Mouse (Mus musculus) forebrain, embryonic 10.5 days (tissue): ENCODE measurements around the gene Prdm5. TPM values are rescaled to one million over a fixed set of nuclear protein-coding genes. Genes with fewer than 3 reads are reported as not detected.

Experiments
- DNase-seq: peaks from one replicate; pipeline ENCODE4 v3.0.0-alpha.2; 2017; ENCODE audit warnings: low spot score; ENCODE audit errors: extremely low spot score
- H3K27ac ChIP-seq: fragments of 300-500 bp; sonication (generic); 2 replicates; pipeline ENCODE4 v1.5.1; 2016; ENCODE audit warnings: mild to moderate bottlenecking
- H3K27me3 ChIP-seq: fragments of 300-500 bp; sonication (generic); 2 replicates; pipeline ENCODE4 v1.6.1; 2016; ENCODE audit warnings: mild to moderate bottlenecking; ENCODE audit not compliant: poor library complexity, severe bottlenecking
- H3K36me3 ChIP-seq: fragments of 300-500 bp; sonication (generic); replicated peaks from 2 replicates; pipeline ENCODE4 v1.6.1; 2016; ENCODE audit warnings: mild to moderate bottlenecking, moderate library complexity
- H3K4me1 ChIP-seq: fragments of 300-500 bp; sonication (generic); 2 replicates; pipeline ENCODE4 v1.6.1; 2016
- H3K4me3 ChIP-seq: fragments of 300-500 bp; sonication (generic); 2 replicates; pipeline ENCODE4 v1.5.1; 2016; ENCODE audit warnings: mild to moderate bottlenecking, moderate library complexity
- H3K9me3 ChIP-seq: fragments of 300-500 bp; sonication (generic); 2 replicates; pipeline ENCODE4 v1.6.1; 2016; ENCODE audit warnings: mild to moderate bottlenecking, moderate library complexity
- WGBS: fragments of 180-500 bp; shearing (Covaris S2); methylation state at CpG from one replicate; pipeline ENCODE4 v1.1.7; 2016; 5-methylcytosine and 5-hydroxymethylcytosine counted together
- polyA plus RNA-seq: library from polyadenylated mRNA; unstranded; fragments of >200 nt; fragmentation: Nextera tagmentation; extraction: Ambion mirVana; gene quantifications from 2 replicates; pipeline ENCODE4 v1.2.1, GENCODE M21; 2016

The Prdm5 gene
- polyA plus RNA-seq, 1 experiment from 2014 or later = 17.1 TPM

DNA sequence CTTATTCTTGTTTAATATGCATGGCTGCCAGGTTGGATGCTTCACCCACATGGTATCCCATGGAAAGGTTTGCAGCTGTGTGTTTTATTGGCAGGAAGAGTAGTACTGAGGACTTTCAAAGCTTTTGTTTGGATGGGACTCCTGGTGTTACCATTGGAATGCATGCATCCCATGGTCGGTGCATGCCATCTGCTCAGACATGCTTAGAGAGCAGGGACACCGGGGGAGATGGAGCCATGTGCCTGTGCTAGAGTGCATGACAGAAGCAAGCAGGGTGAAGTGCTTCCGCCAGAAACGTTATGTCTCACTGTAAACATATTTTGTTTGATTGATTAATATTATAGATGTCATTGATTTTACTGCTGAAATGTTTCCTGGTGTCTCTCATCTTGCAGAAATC, 70.3 kb downstream of the Prdm5 start:
- peaks cover 3% of the 10 kb centered on the region for H3K4me1 ChIP-seq
- no peaks in the 10 kb centered on the region for H3K27me3 ChIP-seq
- no peak overlapping the region for H3K27ac ChIP-seq
- no peak for DNase-seq
- H3K4me3 ChIP-seq = no peak overlapping the region
- no peaks in the 10 kb centered on the region for H3K36me3 ChIP-seq
- H3K9me3 ChIP-seq = no peaks in the 10 kb centered on the region
- 83% methylated on average over 4 of the region's 4 CpGs for WGBS

GRCm38 (mm10) chr6:65849687-65850086, 70.9 kb downstream of the Prdm5 start:
- Histone ChIP-seq H3K4me1 (peaks cover 9% of the 10 kb centered on the region), H3K36me3 (no peaks in the 10 kb centered on the region), H3K27me3 (no peaks in the 10 kb centered on the region), H3K4me3 (no peak overlapping the region), H3K27ac (no peak overlapping the region), H3K9me3 (no peaks in the 10 kb centered on the region)
- 85% methylated on average over 3 of the region's 3 CpGs for WGBS
- no peak for DNase-seq

- no peak overlapping the region for H3K4me3 ChIP-seq
- no peak overlapping the region for H3K27ac ChIP-seq
- DNase-seq = no peak
- 91% methylated on average over 3 of the region's 3 CpGs for WGBS
- H3K27me3 ChIP-seq = no peaks in the 10 kb centered on the region
- H3K36me3 ChIP-seq = no peaks in the 10 kb centered on the region
- no peaks in the 10 kb centered on the region for H3K9me3 ChIP-seq
- H3K4me1 ChIP-seq = peaks cover 12% of the 10 kb centered on the region
Observed at GRCm38 (mm10) chr6:65850221-65850620, 71.4 kb downstream of the Prdm5 start.

DNA sequence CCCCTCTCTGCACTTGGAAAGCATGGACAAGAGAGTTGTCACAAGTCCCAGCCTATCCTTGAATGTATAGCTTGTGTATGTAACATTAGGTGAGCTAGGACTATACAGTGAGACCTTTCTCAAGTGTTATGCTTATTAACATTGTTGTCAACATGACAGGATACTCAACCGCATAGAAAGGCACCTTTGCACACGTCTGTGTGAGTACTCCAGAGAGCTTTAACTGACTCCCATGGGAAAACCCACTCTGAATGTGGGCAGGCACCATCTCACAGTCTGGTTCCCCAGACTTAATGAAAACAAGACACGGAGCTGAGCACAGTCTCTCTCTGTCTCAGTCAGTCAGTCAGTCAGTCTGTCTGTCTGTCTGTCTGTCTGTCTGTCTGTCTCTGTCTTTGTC, 75.2 kb downstream of the Prdm5 start:
- H3K4me3 ChIP-seq = no peak overlapping the region
- H3K27me3 ChIP-seq = no peaks in the 10 kb centered on the region
- 77% methylated on average over 3 of the region's 3 CpGs for WGBS
- no peaks in the 10 kb centered on the region for H3K36me3 ChIP-seq
- peaks cover 14% of the 10 kb centered on the region for H3K4me1 ChIP-seq
- no peaks in the 10 kb centered on the region for H3K9me3 ChIP-seq
- no peak for DNase-seq
- no peak overlapping the region for H3K27ac ChIP-seq

GRCm38 (mm10) chr6:65854585-65854984, 75.8 kb downstream of the Prdm5 start:
- no peaks in the 10 kb centered on the region for H3K9me3 ChIP-seq
- 67% methylated on average over 4 of the region's 4 CpGs for whole genome bisulfite sequencing
- no peak overlapping the region for H3K4me3 ChIP-seq
- DNase-seq = no peak
- no peaks in the 10 kb centered on the region for H3K36me3 ChIP-seq
- no peaks in the 10 kb centered on the region for H3K27me3 ChIP-seq
- H3K4me1 ChIP-seq = peaks cover 17% of the 10 kb centered on the region
- H3K27ac ChIP-seq = no peak overlapping the region

- WGBS = 87% methylated on average over 5 of the region's 5 CpGs
- no peaks in the 10 kb centered on the region for H3K27me3 ChIP-seq
- H3K4me1 ChIP-seq = peaks cover 14% of the 10 kb centered on the region; the same call in 1 of the 2 replicates
- no peaks in the 10 kb centered on the region for H3K9me3 ChIP-seq
- H3K27ac ChIP-seq = no peak overlapping the region
- H3K36me3 ChIP-seq = peaks cover 5% of the 10 kb centered on the region
- no peak overlapping the region for H3K4me3 ChIP-seq
- no peak for DNase-seq
Observed at GRCm38 (mm10) chr6:65860609-65861008, 81.8 kb downstream of the Prdm5 start.

- Histone ChIP-seq H3K36me3 (peaks cover 9% of the 10 kb centered on the region), H3K4me1 (peaks cover 14% of the 10 kb centered on the region; the same call in 1 of the 2 replicates), H3K27ac (no peak overlapping the region), H3K27me3 (no peaks in the 10 kb centered on the region), H3K9me3 (no peaks in the 10 kb centered on the region), H3K4me3 (no peak overlapping the region)
- no peak for DNase-seq
- WGBS = 95% methylated on average over 3 of the region's 3 CpGs
Observed at GRCm38 (mm10) chr6:65862836-65863235, 84.0 kb downstream of the Prdm5 start.

GRCm38 (mm10) chr6:65864233-65864632, 85.4 kb downstream of the Prdm5 start:
- Histone ChIP-seq H3K36me3 (peaks cover 9% of the 10 kb centered on the region), H3K9me3 (no peaks in the 10 kb centered on the region), H3K27ac (no peak overlapping the region), H3K4me3 (no peak overlapping the region), H3K4me1 (peaks cover 10% of the 10 kb centered on the region; the same call in 1 of the 2 replicates), H3K27me3 (no peaks in the 10 kb centered on the region)
- no peak for DNase-seq
- 96% methylated on average over 3 of the region's 3 CpGs for WGBS

DNA sequence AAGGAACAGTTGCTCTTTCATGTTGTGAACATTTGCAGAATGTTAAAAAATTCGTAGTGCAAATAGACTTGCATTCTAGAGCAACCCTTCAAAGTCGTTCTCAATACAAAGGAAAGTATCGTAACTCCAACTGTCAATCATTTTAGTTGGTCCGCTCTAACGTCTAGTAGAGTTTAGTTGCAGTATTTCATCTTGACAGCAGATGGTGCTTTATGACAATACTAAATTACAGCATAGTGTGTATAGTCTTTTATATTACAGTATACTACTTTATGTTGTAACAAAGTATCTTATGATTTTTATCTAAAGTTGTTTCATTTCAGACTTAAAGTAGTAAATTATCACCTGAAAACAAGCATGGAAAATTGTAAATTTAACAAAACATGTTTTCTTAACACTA, 86.1 kb downstream of the Prdm5 start:
- 90% methylated on average over 5 of the region's 5 CpGs for WGBS
- Histone ChIP-seq H3K27ac (no peak overlapping the region), H3K4me3 (no peak overlapping the region), H3K36me3 (peaks cover 9% of the 10 kb centered on the region), H3K4me1 (peaks cover 8% of the 10 kb centered on the region; the same call in 1 of the 2 replicates), H3K9me3 (no peaks in the 10 kb centered on the region), H3K27me3 (no peaks in the 10 kb centered on the region)
- DNase-seq = no peak

DNA sequence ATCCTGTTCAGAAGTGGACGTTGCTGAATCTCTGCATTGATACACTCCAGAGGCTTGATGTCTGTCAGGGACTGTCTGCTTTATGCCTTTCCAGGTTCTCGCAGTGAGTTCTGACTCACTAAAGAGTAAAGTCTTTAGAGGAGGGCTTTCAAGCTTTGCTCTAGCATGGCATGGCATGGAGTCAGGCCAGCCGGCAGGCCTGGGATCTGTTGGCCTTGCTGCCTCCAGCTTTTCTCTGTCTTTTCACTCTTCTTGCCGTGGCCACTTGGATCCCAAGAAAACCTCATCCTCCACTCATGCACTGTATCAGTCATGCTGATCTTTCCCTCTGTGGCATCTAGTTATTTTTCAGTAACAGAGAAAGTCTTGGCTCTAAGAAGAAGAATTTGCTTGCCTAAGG, 87.1 kb downstream of the Prdm5 start:
- Histone ChIP-seq H3K4me3 (no peak overlapping the region), H3K9me3 (no peaks in the 10 kb centered on the region), H3K4me1 (no peaks in the 10 kb centered on the region), H3K36me3 (peaks cover 18% of the 10 kb centered on the region), H3K27me3 (no peaks in the 10 kb centered on the region), H3K27ac (no peak overlapping the region)
- 94% methylated on average over 4 of the region's 4 CpGs for WGBS
- DNase-seq = no peak

DNA sequence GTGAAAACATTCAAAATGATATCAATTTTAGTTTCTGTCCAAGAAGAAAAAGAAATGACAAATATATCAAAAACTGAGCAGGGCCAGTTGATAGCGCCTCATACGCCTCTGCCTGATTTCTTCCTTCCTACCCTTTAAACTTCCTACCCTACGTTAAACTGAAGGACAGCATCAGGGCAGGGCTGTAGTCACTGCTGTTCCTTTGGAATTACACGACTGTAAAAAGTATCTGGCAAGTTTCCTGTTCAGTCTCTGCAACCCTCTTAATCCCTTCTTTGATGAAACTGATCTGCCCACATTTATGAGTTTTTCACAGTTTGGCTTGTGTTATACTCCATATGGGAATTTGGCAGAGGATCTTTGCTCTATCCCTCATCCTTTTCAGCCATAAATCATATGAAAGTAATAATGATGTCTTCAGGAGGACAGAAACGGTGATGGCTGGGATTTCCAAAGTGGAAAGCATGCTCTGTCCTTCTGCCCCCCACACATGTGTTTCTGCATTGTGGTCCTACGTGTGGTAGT, 93.0 kb downstream of the Prdm5 start:
- no peak overlapping the region for H3K27ac ChIP-seq
- no peak for DNase-seq
- no peaks in the 10 kb centered on the region for H3K9me3 ChIP-seq
- no peaks in the 10 kb centered on the region for H3K4me1 ChIP-seq
- H3K36me3 ChIP-seq = peaks cover 12% of the 10 kb centered on the region
- no peak overlapping the region for H3K4me3 ChIP-seq
- WGBS = 91% methylated on average over 6 of the region's 6 CpGs
- H3K27me3 ChIP-seq = no peaks in the 10 kb centered on the region

- no peak for DNase-seq
- Histone ChIP-seq H3K9me3 (no peaks in the 10 kb centered on the region), H3K4me3 (no peak overlapping the region), H3K4me1 (no peaks in the 10 kb centered on the region), H3K27me3 (no peaks in the 10 kb centered on the region), H3K27ac (no peak overlapping the region), H3K36me3 (peaks cover 11% of the 10 kb centered on the region)
- WGBS = 81% methylated on average over 1 of the region's 1 CpGs
Observed at GRCm38 (mm10) chr6:65878300-65878699, 99.5 kb downstream of the Prdm5 start.

DNA sequence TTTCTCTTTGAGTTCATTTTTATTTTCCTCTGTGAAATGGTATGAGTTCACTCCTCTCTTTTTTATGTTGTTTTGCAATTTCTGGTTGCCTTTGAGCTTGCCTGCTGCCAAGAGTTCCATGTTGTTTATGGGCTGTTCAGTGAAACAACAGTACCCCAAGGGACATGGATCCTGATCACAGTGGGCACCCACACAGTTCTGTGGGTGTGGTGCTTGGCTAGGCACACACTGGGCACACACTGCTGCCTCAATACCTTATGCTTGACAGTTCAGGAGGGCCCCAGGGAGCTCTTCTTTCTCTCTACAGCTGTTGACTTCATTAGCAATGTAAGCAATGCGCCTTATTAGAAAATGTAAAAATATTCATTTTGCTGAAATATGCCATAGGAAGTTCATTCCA, 110.0 kb downstream of the Prdm5 start:
- no peak overlapping the region for H3K27ac ChIP-seq
- no peaks in the 10 kb centered on the region for H3K4me1 ChIP-seq
- H3K36me3 ChIP-seq = peaks cover 21% of the 10 kb centered on the region
- H3K4me3 ChIP-seq = no peak overlapping the region
- H3K9me3 ChIP-seq = no peaks in the 10 kb centered on the region
- 98% methylated on average over 1 of the region's 1 CpGs for WGBS
- DNase-seq = no peak
- no peaks in the 10 kb centered on the region for H3K27me3 ChIP-seq
